Comparison of ENCODE assay signal across 30 mouse cellular contexts in the genomic region with DNA sequence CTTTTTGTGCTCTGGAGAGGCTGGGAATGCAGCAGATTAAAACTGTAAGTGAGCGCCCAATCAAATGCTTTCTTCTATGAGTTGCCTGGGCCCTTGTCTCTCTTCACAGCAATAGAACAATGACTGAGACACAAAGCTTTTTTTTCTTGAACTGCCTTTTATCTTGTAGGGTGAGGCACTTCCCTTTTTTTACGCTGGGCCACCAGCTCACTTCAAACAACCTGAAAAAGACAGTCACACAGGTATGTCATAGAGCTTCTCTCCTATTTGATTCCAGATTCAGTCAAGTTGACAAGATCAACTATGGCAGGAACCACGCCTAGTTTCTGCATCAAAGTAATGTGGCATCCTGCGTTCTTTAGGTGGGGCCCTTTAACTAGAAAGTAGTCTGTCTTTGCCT.
DNase-seq lines count a peak whose midpoint lies in the region; ATAC-seq and TF ChIP-seq lines count a peak whose summit lies in the region.
"Had no signal": no experiment of that assay in that cellular context is flagged by ENCODE, and none has a peak within 500 bp of the region (broad histone marks: within the 10 kb centered on the region; RNA-seq: fewer than 3 reads in every experiment).

No protein-coding gene starts in this region.

- TF ChIP-seq CTCF in MEL (IDR thresholded peaks at IDR 0.05 in 2 of 3, conservative IDR thresholded peaks at IDR 0.05 in 1 of 3; ENCODE audit: control insufficient read depth in 1 of 3, insufficient read depth in 1 of 3, low read depth in 2 of 3, low read length in 3 of 3, poor library complexity in 1 of 3, severe bottlenecking in 1 of 3): no peak

- no peak for TF ChIP-seq RAD21 in MEL (IDR thresholded peaks at IDR 0.05; ENCODE audit: low read depth, low read length)

- H3K4me3 ChIP-seq in midbrain, embryonic 11.5 days (ENCODE audit: low read depth, low read length): no peak overlapping the region
- H3K4me3 ChIP-seq in midbrain, embryonic 14.5 days (replicated peaks; ENCODE audit: low read depth, low read length): no peak overlapping the region
- H3K4me3 ChIP-seq in MEL (ENCODE audit: control insufficient read depth in 1 of 2, insufficient read depth in 1 of 2, low read depth in 2 of 2, low read length in 2 of 2): no peak overlapping the region
- H3K4me3 ChIP-seq in hindbrain, embryonic 13.5 days: no peak overlapping the region
- H3K4me3 ChIP-seq: embryonic facial prominence, embryonic 10.5 days; embryonic facial prominence, embryonic 13.5 days; erythroblast, embryonic 14.5 days; forebrain, embryonic 12.5 days; forebrain, embryonic 15.5 days; heart, embryonic 12.5 days; heart, embryonic 15.5 days; hindbrain, embryonic 10.5 days; hindbrain, embryonic 15.5 days had no signal

- no peaks in the 10 kb centered on the region for H3K27me3 ChIP-seq in midbrain, embryonic 11.5 days (ENCODE audit: control insufficient read depth, insufficient read depth, low read length)
- no peaks in the 10 kb centered on the region for H3K27me3 ChIP-seq in midbrain, embryonic 14.5 days (ENCODE audit: control insufficient read depth, insufficient read depth, low read length)
- H3K27me3 ChIP-seq in MEL (ENCODE audit: control insufficient read depth in 1 of 2, insufficient read depth in 2 of 2, low read length in 2 of 2): no peaks in the 10 kb centered on the region
- H3K27me3 ChIP-seq in hindbrain, embryonic 13.5 days: no peaks in the 10 kb centered on the region
- H3K27me3 ChIP-seq: embryonic facial prominence, embryonic 13.5 days; forebrain, embryonic 12.5 days; forebrain, embryonic 15.5 days; heart, embryonic 12.5 days; heart, embryonic 15.5 days; hindbrain, embryonic 15.5 days had no signal

- TF ChIP-seq EP300 in MEL (IDR thresholded peaks at IDR 0.05; ENCODE audit: low read depth in 1 of 2, low read length in 2 of 2): no peak

- H3K9me3 ChIP-seq in midbrain, embryonic 11.5 days (ENCODE audit: control insufficient read depth, low read length): no peaks in the 10 kb centered on the region
- no peaks in the 10 kb centered on the region for H3K9me3 ChIP-seq in midbrain, embryonic 14.5 days (ENCODE audit: control insufficient read depth, low read length)
- H3K9me3 ChIP-seq in MEL (replicated peaks; ENCODE audit: insufficient read depth, low read length): no peaks in the 10 kb centered on the region
- H3K9me3 ChIP-seq in hindbrain, embryonic 13.5 days: no peaks in the 10 kb centered on the region
- H3K9me3 ChIP-seq: embryonic facial prominence, embryonic 10.5 days; embryonic facial prominence, embryonic 13.5 days; forebrain, embryonic 12.5 days; forebrain, embryonic 15.5 days; heart, embryonic 12.5 days; heart, embryonic 15.5 days; hindbrain, embryonic 10.5 days; hindbrain, embryonic 15.5 days had no signal

- H3K4me1 ChIP-seq in midbrain, embryonic 11.5 days (ENCODE audit: control insufficient read depth, insufficient read depth, low read length): no peaks in the 10 kb centered on the region
- no peaks in the 10 kb centered on the region for H3K4me1 ChIP-seq in midbrain, embryonic 14.5 days (ENCODE audit: control insufficient read depth, insufficient read depth, low read length)
- no peaks in the 10 kb centered on the region for H3K4me1 ChIP-seq in MEL (ENCODE audit: control insufficient read depth in 1 of 2, insufficient read depth in 2 of 2, low read length in 2 of 2)
- H3K4me1 ChIP-seq in hindbrain, embryonic 13.5 days (replicated peaks): no peaks in the 10 kb centered on the region
- H3K4me1 ChIP-seq: forebrain, embryonic 12.5 days; forebrain, embryonic 15.5 days; heart, embryonic 12.5 days; heart, embryonic 15.5 days; hindbrain, embryonic 10.5 days; hindbrain, embryonic 15.5 days had no signal

- no peaks in the 10 kb centered on the region for H3K79me2 ChIP-seq in MEL (ENCODE audit: control insufficient read depth, insufficient read depth, low read length, poor library complexity)

- H3K36me3 ChIP-seq in midbrain, embryonic 11.5 days (ENCODE audit: control insufficient read depth, insufficient read depth, low read length): no peaks in the 10 kb centered on the region
- H3K36me3 ChIP-seq in midbrain, embryonic 14.5 days (ENCODE audit: control insufficient read depth, insufficient read depth, low read length): no peaks in the 10 kb centered on the region
- H3K36me3 ChIP-seq in MEL (ENCODE audit: control insufficient read depth in 1 of 2, insufficient read depth in 2 of 2, low read length in 2 of 2): no peaks in the 10 kb centered on the region
- no peaks in the 10 kb centered on the region for H3K36me3 ChIP-seq in hindbrain, embryonic 13.5 days
- H3K36me3 ChIP-seq: embryonic facial prominence, embryonic 10.5 days; embryonic facial prominence, embryonic 13.5 days; forebrain, embryonic 12.5 days; forebrain, embryonic 15.5 days; heart, embryonic 12.5 days; heart, embryonic 15.5 days; hindbrain, embryonic 10.5 days; hindbrain, embryonic 15.5 days had no signal

- no peak overlapping the region for H3K27ac ChIP-seq in midbrain, embryonic 11.5 days (ENCODE audit: low read depth, low read length)
- H3K27ac ChIP-seq in midbrain, embryonic 14.5 days (replicated peaks; ENCODE audit: low read depth, low read length): no peak overlapping the region
- no peak overlapping the region for H3K27ac ChIP-seq in MEL (ENCODE audit: control insufficient read depth, low read depth, low read length)
- no peak overlapping the region for H3K27ac ChIP-seq in hindbrain, embryonic 13.5 days
- H3K27ac ChIP-seq: embryonic facial prominence, embryonic 10.5 days; embryonic facial prominence, embryonic 13.5 days; forebrain, embryonic 12.5 days; forebrain, embryonic 15.5 days; heart, embryonic 15.5 days; hindbrain, embryonic 10.5 days; hindbrain, embryonic 15.5 days had no signal

- no peak for TF ChIP-seq POLR2A in MEL (IDR thresholded peaks at IDR 0.05; ENCODE audit: control insufficient read depth in 1 of 2, insufficient read depth in 1 of 2, low read depth in 1 of 2, low read length in 2 of 2, poor library complexity in 1 of 2)

- no peak overlapping the region for H3K4me2 ChIP-seq in midbrain, embryonic 11.5 days
- no peak overlapping the region for H3K4me2 ChIP-seq in midbrain, embryonic 14.5 days (ENCODE audit: low read length)
- no peak overlapping the region for H3K4me2 ChIP-seq in hindbrain, embryonic 13.5 days
- H3K4me2 ChIP-seq: embryonic facial prominence, embryonic 13.5 days; forebrain, embryonic 12.5 days; forebrain, embryonic 15.5 days; heart, embryonic 12.5 days; heart, embryonic 15.5 days; hindbrain, embryonic 15.5 days had no signal

- 88% methylated on average over 4 of the region's 4 CpGs for WGBS in midbrain, embryonic 11.5 days
- 81% methylated on average over 4 of the region's 4 CpGs for WGBS in midbrain, embryonic 14.5 days
- WGBS in hindbrain, embryonic 13.5 days: 89% methylated on average over 4 of the region's 4 CpGs

- ATAC-seq in midbrain, embryonic 11.5 days (ENCODE audit: low FRiP score): no peak
- ATAC-seq in midbrain, embryonic 14.5 days (ENCODE audit: low FRiP score, low TSS enrichment): no peak
- no peak for ATAC-seq in CD4-positive, CD25-positive, alpha-beta regulatory T cell, adult 4 months
- no peak for ATAC-seq in hindbrain, embryonic 13.5 days (ENCODE audit: low FRiP score)
- ATAC-seq: activated CD4-positive, CD25-positive, alpha-beta regulatory T cell, adult 4 months; forebrain, embryonic 15.5 days; intestine, postnatal 0 days had no signal

- H3K9ac ChIP-seq in midbrain, embryonic 11.5 days (ENCODE audit: low read length): no peak overlapping the region
- no peak overlapping the region for H3K9ac ChIP-seq in midbrain, embryonic 14.5 days (replicated peaks; ENCODE audit: low read length)
- no peak overlapping the region for H3K9ac ChIP-seq in MEL (ENCODE audit: control insufficient read depth, low read depth, low read length, poor library complexity, severe bottlenecking)
- H3K9ac ChIP-seq in hindbrain, embryonic 13.5 days: no peak overlapping the region
- H3K9ac ChIP-seq: embryonic facial prominence, embryonic 13.5 days; forebrain, embryonic 12.5 days; forebrain, embryonic 15.5 days; heart, embryonic 12.5 days; heart, embryonic 15.5 days; hindbrain, embryonic 15.5 days had no signal

- DNase-seq in midbrain, embryonic 11.5 days (ENCODE audit: low spot score, missing footprints): peak; percentile 31
- no peak for DNase-seq in midbrain, embryonic 14.5 days
- DNase-seq in MEL (ENCODE audit: low read depth, low spot score) (peak; percentile 8), ZHBTc4 (ENCODE audit: low read depth, low spot score) (peak; percentile 73)
- DNase-seq: adrenal gland, adult 8-10 months; adrenal gland, postnatal 25 days; B cell, adult 2 months; cerebellum, adult 11-12 months; cerebellum, adult 8-10 months; cerebellum, postnatal 10 days; cerebellum, postnatal 36 days; embryo, embryonic 11 days; gastrocnemius, postnatal 10 days; gastrocnemius, postnatal 36 days; heart, postnatal 10 days; heart, postnatal 36 days; kidney, adult 2 months had no signal

TF ChIP-seq in MEL, 35 proteins besides CTCF, POLR2A, EP300 and RAD21:
- TF ChIP-seq NELFE (IDR thresholded peaks at IDR 0.05; ENCODE audit: low read depth, low read length) (no peak), GABPA (IDR thresholded peaks at IDR 0.05; ENCODE audit: low read depth, low read length) (no peak), TAL1 (IDR thresholded peaks at IDR 0.05; ENCODE audit: low read length) (no peak), ETS1 (IDR thresholded peaks at IDR 0.05; ENCODE audit: low read depth, low read length) (no peak), ZC3H11A (IDR thresholded peaks at IDR 0.05; ENCODE audit: low read depth, low read length) (no peak), POLR2AphosphoS5 (IDR thresholded peaks at IDR 0.05; ENCODE audit: borderline replicate concordance, low read depth, low read length) (no peak), NRF1 (IDR thresholded peaks at IDR 0.05; ENCODE audit: insufficient read depth, low read depth, low read length, poor library complexity, severe bottlenecking) (no peak), UBTF (IDR thresholded peaks at IDR 0.05; ENCODE audit: borderline replicate concordance, insufficient read depth, low read depth, low read length) (no peak)
